Mouse (Mus musculus) kidney, adult 9 months (tissue): ENCODE results near the gene 4930518I15Rik.

ENCODE experiments used
- DNase-seq: peaks from one replicate; pipeline ENCODE4 v3.0.0; 2022

Gene 4930518I15Rik

GRCm38 (mm10) chr2:156874760-156875510 is 17.2 kb upstream of the 4930518I15Rik start:
- no peak for DNase-seq

DNA sequence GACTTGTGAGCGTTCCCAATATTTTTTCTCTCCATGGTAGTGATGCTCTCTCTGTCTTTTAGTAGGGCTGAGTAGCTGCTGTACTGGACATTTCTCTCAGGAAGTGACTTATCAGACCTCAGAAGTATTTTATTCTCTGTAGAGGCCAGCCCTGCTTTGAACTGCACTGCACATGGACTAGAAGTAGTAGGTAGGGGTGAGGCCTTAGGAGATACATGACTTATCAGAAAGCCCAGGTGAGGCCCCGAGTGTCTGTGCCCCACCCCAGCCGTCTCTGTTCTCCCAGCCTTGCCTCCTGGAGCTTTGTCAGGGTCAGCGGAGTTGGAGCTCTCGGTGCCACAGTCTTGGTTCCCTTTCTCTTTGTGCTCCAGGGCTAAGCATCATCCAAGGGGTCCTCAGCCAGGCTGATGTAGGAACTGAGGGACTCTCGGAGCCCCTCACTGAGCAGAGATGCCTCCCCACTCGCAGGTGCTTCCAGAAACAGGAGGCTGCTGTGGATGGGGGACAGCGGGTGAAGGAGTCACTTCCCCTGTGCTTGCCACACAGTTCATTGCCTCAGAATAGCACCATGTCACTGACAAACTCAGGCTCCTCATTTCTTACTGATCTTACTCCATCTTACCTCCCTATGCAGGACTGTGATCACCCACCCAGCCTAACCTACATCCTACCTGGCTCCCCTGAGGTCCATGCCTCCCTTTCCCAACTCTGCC is 16.5 kb upstream of the 4930518I15Rik start:
- no peak for DNase-seq

- DNase-seq, result peak; percentile 46
Observed at GRCm38 (mm10) chr2:156873629-156874028, 15.9 kb upstream of the 4930518I15Rik start.

- DNase-seq, result peak; percentile 37
Observed at GRCm38 (mm10) chr2:156870519-156870918, 12.8 kb upstream of the 4930518I15Rik start.

DNA sequence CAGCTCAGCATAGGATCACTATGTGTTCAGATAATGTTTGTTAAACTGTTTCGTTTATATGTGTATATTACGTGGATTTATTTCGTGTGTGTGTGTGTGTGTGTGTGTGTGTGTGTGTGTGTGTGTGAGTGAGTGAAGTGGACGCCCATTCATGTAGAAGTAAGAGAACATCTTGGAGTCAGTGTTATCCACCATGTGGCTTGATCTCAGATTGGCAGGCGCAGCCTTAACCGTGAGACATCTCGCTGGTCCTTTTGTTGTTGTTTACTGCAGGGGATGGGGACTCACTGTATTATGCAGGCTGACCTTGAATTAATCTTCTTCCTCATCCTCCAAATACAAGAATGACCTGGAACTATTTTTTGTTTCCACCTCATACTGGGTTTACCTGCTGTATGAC is 11.8 kb upstream of the 4930518I15Rik start:
- no peak for DNase-seq

DNA sequence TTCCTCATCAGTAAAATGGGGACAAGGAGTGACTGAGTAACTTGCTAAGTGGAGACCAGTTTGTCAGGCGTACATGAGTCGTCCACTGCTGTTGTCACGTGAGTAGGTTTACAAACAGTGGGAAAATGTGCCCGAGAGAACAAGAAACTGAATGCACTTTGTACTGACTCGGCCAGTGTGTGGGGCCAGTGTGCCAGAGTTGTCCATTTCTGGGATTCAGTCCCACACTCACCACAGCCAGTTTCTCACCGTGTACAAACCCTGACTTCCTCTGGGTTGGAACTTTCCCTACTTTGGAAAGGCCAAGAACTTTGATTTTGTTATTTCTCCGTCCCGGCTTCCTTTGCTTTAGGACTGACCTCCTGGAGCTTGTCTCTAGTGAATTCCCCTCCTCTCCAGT is 11.2 kb upstream of the 4930518I15Rik start:
- peak; percentile 86 for DNase-seq

DNA sequence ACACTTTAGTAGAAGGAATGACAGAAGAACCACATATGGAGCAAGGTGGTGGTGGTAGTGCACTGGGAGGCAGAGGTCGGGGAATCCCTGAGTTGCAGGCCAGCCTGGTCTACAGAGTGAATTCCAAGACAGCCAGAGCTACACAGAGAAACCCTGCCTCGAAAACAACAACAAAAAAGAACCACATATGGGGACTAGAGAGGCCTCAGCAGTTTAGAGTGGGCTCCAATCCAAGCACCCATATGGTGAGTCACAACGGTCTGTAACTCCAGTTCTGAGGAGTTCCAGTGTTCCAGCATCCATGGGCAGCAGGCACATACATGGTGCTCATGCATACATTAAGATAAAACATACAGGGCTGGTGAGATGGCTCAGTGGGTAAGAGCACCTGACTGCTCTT is 6.7 kb upstream of the 4930518I15Rik start:
- DNase-seq, result no peak

- peak; percentile 74 for DNase-seq
Observed at GRCm38 (mm10) chr2:156863487-156864160, 5.9 kb upstream of the 4930518I15Rik start.

- peak; percentile 97 for DNase-seq
Observed at GRCm38 (mm10) chr2:156862772-156863486, 5.2 kb upstream of the 4930518I15Rik start, which contains the start of gene Rab5if. Gene Rab5if (plus strand): TSS chr2:156863128.

DNA sequence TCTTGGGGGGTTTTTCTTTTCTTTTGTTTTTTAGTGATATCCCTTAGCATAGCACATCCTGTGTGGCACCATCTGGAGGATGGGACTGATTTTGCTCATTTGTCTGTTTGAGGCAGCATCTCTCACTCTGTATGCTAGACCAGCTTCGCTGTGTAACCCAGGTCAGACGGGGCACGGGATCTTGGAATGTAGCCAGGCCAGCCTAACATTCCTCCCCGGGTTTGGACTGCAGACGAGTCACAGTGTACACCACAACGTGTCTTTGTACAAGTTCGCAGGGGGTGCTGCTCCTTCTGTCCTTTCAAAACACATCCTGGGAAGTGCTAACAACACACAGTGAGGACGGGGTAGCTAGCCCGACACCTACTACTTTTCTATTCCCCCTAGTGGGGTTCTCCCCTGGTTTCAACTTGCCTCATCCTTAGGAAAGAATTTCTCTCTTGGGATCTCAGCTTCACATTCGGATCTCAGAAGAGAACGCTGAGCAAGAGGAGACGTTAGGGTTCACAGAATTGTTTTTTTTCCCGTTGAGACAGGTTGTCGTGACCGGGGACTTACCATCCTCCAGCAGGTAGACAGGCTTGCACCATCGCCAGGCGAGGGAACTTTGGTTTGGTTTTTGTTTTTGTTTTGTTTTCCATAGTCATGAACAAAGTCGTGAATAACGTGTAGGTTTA is 4.4 kb upstream of the 4930518I15Rik start:
- peak; percentile 58 for DNase-seq

DNA sequence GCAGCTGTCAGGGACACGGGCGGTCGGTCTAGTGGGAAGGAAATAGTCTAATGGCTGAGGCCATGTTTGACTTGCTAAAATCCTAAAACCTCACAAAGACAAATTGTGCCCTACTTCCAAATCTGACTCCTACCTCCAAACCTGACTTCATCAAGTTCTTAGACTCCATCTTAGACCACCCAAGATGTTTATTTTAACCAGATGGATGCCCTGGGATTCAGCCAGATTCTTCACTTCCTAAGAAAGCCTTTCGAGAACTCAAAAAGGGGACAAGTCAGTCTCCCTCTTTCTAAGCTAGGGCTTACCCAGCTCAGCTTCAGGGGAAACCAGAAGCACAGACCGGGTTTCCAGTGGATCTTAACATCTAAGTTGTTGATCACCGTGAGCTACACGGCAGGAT is 925 bp upstream of the 4930518I15Rik start:
- no peak for DNase-seq

DNA sequence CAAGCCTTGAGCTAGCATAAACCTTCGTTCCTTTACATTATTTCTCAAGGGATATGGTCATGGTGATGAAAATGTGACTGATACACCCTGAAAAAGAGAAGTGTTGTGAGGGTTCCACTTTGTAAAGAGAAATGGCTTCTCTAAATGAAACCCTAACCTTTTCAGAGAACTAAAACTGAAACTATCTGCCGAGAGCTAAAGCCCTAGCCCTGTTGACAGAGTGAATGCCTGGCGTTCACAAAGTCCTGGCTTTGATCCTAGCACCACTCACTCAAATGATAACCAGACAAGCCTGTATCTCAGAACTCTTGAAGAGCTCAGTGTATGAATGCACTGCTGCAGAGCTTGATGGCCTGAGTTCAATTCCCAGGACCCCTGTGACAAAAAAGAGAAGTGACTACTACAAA is 358 bp downstream of the 4930518I15Rik start:
- no peak for DNase-seq

- DNase-seq, result no peak
Observed at GRCm38 (mm10) chr2:156856311-156856710, 1.4 kb downstream of the 4930518I15Rik start.

DNA sequence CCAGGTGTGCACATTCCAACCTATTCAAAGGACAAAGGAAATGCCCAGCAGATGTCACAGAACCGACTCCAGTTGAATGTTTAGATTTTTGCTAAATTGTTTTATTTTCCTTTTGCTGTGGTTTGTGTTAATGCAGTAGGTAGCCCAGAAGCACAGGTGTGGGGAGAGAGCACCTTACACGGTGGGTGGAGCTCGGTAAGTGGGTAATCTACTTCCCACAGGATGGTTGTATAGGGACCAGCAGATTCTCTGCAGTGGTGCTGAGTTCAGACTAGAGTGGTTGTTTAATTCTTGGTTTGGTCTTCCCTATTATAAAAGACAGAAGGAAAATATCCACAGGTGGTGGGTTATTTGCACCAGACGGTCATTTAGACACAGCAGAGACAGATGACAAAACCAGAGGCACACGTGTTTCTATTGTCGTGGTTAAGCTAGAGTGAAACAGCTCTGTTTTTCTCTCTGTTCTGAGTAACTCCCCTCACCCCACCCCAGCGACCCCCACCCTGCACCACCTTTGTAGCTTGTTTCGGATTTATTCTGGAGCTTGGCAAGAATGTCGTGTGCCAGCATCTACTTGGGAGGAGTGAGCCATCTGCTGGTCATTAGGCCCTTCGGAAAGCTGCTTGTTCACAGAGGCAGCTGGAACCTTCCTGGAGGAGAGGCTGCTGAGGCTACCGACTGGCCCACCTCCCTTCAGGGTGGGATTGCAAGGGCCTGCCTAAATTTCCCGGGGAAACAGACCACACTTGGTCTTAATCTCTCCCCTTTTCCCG is 3.6 kb downstream of the 4930518I15Rik start:
- DNase-seq, result peak; percentile 60

DNA sequence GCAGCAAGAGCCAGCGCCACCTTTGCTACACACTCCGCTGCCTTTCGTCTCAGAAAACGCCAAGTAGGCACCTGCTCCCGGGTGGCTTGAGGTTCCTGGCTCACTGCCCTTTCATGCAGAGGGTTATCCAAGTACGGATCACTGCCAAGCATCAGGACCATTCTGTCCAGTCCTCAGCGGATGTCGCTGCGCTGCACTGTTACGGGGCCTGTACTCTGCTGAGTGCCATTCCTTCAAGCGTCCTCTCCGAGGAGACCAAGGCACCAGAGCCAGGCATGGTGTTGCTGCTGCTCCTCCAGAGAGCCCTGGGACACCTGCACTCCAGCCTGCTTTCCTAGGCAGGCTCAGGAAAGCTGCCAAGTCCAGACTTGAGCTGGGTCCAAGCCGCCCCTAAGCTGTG is 4.2 kb downstream of the 4930518I15Rik start:
- DNase-seq, result peak; percentile 41

GRCm38 (mm10) chr2:156850505-156850904 is 7.2 kb downstream of the 4930518I15Rik start:
- DNase-seq, result no peak

DNA sequence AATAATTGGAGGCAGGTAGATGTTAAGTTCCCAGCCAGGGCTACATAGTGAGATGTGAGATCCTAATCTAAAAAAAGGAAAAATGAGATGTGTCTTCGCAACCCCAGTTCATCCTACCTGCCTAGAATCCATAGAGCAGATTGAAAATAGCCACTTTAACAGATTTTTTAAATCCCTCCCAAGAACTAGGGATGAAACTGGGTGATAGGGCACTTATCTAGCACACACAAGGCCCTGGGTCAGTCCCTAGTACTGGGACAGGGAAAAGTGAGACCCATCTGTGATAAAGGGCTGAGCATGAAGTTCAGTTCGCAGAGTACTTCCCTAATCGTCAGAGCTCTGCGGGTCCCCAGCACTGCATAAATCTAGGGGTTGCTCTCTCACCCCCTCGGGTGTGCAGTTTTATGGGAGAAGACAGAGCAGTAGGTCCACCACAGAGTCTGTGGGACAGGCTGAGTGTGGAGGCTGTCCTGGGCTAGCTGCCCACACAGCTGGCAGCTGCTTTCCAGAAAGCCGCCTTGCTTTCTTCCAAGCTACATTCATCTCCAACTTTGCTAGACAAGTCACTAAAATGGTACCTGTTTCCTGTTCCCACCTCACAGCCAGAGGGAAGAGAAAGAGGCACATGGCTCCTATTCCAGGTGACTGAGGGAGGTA is 9.1 kb downstream of the 4930518I15Rik start:
- no peak for DNase-seq

DNA sequence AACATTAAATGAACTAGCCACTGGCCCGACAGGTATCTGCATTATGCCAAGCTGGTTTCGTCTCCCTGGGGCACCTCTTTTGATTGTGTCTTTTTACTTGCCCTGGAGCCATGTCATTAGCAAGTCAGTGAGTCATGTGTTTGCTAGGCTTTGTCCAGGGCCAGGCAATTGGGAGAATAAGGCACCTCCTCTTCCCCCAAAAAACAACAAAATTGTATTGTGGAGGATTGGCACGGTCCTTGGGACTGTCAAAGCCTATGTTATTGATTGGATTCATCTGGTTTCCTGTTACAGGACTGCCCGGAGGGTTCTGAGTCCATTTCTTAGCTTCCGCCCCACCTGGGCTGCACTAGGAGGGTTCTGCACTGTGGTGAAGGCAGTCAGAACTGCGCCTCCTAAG is 10.1 kb downstream of the 4930518I15Rik start:
- no peak for DNase-seq

DNA sequence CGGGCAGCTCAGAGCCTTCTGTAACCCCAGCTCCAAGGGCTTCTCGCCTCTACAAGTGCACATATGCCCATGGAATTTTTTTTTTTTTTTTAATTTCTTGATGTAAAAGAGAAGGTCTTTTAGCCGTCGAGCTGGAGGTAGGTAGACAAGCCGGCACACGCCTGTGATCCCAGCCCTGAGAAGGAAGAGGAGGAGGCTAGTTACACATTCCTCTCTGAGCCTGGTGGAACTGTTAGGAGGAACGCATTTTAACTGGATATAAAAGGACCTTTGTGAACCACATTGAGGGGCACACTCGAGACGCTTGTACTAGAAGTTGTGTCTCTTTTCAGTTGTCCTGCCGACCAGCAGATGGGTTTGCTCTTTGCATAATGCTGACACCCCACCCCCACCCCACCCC is 13.0 kb downstream of the 4930518I15Rik start:
- no peak for DNase-seq

DNA sequence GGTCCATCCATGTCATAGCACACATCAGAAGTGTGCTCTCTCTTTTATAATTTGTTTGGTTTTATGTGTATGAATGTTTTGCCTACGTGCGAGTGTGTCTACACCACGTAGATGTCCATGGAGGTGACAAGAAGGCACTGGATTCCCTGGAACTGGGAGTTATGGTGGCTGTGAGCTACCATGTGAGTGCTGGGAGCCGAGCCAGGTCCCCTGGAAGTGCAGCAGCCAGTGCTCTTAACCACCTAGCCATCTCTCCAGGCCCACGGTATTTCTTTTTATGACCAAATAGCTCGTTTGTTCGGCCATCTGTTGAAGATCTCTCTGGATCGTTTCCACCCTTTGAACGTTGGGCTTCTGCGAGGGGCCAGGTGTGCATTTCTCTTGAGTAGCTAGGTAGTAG is 14.4 kb downstream of the 4930518I15Rik start:
- DNase-seq, result no peak

DNA sequence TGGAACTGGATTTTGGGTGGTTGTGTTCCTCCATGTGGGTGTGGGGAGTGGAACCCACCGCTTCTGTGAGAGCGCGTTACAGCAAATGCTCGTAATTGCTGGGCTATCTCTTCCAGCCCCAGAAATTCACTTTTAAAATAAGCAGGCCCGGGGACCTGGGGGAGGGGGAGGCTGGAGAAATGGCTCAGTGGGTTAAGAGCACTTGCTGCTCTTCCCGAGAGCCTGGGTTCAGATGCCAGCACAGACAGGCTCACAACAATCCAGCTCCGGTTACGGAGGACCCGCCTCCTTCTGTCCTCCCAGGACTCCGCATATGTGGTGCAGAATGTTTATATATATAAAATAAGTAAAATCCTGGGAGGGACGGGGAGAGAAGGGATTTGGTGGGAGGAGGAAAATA is 15.0 kb downstream of the 4930518I15Rik start:
- no peak for DNase-seq
